Mouse (Mus musculus) urinary bladder, postnatal 25 days (tissue): ENCODE measurements around the gene Chst15.

ENCODE experiments used
- DNase-seq: peaks from one replicate; pipeline ENCODE4 v3.0.0; 2022; ENCODE audit warnings: low spot score

Gene Chst15

DNA sequence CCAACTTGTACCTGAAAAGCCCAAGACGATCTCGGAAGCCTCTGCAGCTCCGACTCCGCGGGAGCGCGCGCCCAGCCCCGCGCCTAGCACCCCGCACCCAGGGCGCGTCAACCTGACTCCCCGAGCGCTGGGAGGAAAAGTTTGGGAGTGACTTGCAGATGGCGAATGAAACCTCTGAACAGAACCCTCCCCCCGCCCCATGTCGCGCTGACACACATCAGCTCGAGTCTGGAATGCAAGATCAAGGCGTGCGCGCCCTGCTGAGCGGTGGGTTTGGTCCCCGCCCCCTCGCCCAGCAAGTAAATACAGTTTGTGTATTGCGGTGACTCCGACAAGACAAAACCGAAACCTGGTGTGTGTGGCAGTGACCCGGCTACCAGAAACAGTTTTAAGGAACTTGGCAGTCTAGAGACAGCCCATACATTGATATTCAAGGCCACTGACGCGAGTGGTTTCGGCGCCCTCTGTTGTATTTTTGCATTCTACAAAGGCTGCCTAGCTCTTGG, at the start of gene Chst15:
Gene Chst15, minus strand, starts transcription at position 193 of the 506 bp plus-strand sequence.
- peak; percentile 31 for DNase-seq

DNA sequence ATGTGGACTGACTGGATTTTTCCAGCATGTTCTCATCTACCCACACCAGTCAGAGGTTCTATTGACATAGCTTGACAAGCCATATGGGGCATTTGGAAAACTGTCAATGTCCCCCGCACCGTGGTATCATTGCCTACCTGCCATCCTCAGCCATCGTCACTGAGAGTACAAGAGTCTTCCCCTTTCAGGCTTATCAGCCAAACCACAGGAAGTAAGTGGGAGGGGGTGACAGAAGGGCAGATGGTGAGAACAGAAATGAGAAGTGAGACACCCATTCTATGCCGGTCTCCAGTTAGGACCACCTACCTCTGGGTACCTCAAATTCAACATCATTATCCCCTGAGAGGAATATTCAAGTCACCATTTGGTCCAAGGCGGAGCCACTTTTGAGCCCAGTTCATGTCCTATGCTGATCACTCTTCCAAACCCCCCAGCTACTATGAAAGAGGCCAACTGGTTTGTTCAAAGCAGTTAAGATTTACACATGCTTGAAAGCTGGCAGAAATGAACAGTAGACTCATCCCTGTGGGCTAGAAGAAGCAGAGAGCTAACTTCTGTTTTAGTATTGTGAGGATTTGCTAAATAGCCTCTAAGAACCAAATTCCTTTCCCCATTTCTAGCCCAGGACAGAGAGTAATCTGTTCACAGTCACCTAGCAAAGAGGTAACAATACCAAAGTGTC, 48.8 kb upstream of the Chst15 start:
- no peak for DNase-seq

DNA sequence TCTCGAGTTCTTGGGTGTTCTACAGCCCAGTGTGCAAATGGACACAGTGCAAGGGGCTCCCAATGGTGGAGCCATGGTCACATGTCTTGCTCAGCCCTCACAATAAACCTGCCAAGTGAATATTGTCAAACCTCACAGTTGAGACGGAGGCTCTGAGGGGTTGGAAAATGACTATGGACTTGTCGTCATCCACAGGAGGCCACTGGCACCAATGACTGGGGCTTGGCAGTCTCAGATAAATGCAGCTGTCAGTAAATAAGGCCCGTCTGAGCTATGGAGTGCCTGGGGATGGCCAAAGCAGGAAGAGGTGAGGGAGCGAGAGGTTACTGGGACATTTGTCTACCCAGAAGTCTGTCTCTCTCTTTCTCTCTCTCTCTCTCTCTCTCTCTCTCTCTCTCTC, 48.1 kb upstream of the Chst15 start:
- DNase-seq = no peak

DNA sequence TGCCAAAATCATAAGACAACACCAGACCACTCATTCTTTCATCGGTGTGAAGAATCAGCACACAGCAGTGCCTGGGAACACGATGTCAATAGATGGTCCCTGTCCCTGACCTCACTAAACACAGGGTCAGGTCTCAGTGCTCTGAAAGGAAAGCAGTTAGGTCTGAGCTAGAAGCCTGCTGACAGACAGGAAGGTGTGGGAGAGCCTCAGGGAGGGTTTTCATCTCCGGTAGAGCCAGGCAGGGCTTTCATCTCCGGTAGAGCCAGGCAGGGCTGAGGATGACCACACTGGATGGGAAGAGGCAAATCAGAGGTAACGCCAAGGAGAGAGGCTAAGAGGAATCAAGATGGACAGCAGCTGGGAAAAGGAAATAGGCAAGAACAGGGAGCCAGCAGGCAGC, 47.5 kb upstream of the Chst15 start:
- no peak for DNase-seq

DNA sequence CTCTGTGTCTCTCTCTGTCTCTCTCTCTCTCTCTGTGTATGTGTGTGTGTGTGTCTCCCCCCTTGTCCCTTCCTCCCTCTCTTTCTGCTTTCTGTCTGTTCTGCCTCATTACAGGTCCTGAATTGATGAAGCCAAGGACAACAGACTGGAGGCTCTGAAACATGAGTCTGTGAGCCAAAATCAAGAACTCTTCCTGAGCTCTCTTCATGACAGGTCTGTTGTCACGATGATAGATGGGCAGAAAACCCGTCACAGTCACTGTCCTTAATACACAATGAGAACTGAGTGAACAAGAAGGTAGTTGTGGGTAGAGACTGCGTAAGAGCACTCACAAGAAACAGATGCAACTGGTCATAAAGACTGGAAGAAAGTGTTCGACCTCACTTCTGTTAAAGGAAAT, 43.3 kb upstream of the Chst15 start:
- no peak for DNase-seq

DNA sequence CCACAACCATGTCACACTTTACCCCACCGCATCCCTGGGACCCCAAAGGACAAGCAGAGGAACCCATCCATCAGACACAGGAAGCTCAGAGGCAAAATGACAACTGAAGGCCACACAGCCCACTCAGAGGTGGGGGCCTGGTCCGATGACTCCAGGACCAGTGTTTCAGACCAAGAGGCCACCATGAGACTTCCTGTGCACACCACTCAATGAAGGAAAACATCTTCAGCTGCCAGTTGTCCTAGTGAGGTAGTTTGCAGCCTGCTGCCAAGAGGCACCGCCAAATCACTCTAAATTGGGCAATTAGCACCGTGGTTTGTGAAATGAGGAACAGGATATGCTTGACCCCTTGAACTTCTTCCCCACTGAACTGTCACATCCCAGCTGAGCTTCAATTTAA, 41.7 kb upstream of the Chst15 start:
- no peak for DNase-seq

DNA sequence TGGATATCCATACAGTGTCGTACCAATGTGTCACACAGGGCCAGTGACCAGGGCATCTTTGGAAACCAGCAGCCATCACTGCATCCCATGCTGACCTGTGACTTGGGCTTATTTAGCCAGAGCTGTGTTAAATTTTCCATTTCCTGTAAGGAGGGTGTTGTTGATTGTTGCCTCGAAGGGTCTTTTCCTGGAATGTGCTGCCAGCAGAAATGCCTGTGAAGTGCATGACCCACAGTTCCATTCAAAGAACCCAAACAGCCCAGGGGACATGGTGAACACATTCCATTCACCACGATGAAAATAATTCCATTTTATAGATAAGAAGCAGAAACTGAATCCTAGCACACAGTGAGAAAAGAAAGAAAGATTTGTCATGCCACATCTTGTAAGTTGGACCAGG, 41.2 kb upstream of the Chst15 start:
- DNase-seq = no peak

DNA sequence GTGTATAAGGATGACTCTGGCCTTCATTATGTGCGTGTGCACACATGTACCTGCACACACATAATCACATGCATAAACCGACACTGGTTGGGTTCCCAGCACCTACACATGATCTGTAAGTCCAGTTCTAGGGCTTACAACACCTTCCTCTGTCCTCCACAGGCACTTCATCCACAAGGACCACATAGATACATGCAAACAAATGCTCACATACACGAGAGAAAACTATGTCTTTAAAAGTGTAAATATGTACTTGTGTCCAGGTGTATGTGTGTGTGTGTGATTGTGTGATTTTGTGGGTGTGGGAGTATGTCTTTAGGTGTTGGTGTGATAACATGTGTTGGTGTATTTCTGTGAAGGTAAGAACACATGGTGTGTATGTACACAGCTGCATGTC, 40.8 kb upstream of the Chst15 start:
- DNase-seq = no peak

DNA sequence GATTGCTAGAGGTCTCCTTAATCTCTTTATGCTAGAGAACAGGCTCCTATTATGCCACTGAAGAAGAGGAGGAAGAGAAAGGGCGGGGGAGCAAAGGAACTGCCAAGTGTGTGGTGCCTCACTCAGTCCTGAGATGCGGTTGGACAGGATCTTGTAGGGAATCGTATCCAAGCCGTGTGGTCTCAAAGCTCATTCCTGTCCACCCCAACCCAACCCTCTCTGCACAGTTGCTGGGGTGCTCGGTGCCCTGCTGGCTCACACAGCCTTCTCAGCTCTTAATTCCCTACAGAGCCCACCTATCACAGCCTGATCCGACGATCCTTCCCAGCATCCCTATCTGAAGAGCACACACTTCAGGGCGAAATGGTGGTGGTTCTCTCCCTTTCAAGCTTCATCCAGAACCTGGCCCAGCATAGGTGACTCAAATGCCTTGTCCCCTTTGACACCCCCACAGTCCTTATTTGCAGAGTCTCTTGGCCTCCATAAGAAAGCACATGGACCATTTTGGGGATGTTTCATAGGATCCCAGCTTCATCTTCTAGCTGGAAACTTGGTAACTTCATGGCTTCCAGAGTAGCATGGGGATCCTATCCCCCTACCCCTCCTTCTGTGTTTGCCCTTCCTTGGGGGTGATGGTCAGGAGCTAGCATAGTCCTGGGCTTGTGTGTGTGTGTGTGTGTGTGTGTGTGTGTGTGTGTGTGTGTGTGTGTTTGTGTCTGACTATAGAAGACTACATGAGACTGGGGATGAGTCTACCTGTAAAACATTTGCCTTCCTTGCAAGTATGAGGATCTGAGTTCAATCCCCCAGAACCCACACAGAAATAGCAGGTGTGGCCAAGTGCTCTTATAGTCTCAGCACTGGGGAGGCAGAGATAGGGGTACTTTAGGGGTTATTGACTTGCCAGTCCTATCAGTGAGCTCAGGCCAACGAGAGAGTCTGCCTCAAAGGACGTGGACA, 40.1 kb upstream of the Chst15 start:
- no peak for DNase-seq

DNA sequence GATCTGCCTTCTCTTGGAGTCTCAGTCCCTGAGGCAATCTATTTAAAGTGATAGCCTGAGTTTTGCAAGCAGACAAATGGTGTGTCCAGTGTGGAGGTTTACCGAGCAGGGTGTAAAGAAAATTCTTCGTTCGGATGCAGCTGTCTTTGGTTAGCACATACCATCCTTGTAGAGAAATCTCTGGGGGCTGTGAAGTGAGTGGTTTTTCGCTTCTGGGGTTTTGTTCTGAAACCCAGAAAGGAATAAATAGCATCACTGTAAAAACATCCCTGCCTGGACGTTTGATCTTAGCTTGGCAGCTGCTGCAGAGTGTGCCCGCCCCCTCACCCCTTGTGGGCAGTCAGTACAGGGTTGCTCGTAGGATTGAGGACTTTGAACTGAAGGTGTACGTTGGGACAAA, 39.2 kb upstream of the Chst15 start:
- DNase-seq = no peak

DNA sequence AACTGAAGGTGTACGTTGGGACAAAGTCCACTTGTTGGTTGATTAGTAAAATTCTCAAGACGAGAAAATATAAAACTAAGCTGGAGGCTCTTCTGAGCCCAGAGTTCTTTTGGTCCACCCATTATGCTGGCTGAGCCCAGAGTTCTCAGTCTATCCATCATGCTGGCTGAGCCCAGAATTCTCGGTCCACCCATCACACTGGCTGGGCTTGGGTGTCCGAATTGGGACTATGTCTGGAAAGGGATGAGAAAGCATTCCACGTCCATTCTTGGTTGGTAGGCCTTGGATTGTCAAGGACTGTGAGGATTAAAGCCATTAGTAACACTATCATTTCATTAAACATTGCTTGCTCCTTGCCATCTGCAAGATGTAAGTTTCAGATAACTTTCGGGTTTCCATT, 38.7 kb upstream of the Chst15 start:
- DNase-seq = no peak

DNA sequence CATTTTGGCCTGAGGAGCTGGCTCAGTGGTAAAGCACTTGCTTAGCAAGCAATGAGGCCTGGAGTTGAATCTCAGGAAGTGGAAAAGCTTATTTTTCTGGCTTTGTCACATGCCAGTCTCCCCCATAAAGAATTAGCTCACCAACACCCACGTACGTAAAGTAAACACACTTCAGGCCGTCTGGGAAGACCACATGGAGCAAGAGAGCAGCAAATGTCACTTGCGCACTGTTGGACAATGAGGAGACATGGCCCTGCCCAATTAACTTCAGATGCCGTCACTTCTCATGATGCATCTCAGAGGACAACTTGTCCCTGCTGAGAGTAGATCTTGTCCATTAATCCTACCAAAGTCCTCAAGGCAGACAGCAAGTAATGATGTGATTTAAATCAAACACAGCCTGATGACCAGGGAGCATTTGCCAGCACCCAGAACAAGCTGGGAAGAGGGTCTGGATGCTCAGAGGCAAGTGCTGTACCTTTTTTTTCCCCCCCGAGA, 32.1 kb upstream of the Chst15 start:
- DNase-seq = no peak

DNA sequence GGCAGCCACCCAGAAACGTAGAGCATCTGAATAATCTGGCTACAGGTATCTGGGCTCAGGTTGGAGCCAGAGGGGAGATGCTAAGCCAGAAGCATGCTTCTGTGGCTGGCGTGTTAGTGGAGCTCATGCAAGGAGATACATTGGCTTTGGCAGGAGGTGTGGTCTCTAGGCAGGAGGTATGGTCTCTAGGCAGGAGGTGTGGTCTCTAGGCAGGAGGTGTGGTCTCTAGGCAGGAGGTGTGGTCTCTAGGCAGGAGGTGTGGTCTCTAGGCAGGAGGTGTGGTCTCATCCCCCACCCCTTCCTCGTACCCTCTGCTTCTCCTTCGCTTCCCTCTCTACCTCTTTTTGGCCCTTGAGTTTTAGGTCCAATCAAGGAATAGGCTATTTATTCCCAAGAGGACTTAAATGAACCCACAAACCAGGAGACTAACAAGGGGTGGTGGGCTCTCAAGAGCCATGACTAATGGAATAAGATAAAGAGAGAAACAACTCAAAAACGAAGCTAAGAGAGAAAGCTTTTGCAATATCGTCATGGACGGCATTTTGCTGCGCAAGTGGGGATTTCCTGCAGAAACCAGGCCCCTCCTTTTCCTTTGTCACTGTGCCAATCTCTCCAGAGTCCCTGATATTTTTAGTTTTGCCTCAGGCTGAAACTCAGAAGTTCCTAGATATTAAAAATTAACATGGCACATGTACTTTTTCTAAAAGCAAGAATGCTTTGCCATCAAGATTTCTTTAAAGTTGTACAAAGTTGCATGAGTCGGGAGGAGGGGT, 30.4 kb upstream of the Chst15 start:
- DNase-seq = no peak

DNA sequence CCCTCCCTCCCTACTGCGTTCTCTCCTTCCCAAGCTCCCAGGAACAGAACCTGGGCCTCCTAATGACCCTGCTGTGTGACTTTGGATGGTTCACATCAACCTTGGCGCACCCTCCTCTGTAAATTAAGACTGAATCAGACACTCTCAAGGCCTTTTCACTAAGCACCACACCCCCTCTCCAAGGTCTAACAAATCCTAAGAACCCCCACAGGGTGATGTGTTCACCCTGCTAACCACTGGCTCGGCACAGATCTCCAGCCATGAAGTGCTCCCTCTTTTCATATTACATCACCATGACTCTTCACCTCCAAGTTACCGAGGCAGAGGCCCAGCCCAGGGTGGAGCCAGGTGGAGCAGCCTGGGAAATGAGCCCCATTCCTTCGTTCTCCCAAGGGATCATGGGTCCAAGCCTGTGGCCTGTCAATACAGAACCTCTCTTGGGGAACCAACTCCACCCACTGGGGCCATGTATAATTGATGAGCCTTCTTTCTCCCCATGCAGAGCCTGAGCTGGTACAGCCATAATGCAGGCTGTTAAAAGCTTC, 28.6 kb upstream of the Chst15 start:
- no peak for DNase-seq

DNA sequence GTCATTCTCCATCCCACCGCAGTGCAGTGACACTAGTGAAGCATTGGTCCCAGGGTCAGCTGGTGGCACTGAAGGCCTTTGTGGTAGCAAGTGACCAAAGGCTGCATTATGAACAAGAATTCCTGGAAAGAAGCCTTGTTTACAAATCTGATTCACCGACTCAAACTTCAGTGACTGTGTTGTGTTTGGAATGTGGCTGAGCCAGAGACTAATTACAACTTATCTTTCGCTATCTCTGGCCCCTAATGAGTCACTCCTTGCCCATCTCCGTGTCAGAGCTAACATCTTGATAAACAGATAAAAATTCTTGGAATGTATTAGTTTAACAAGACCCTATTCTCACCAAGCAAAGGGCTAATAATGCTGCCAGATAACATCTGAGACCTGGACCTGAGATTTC, 27.6 kb upstream of the Chst15 start:
- no peak for DNase-seq

DNA sequence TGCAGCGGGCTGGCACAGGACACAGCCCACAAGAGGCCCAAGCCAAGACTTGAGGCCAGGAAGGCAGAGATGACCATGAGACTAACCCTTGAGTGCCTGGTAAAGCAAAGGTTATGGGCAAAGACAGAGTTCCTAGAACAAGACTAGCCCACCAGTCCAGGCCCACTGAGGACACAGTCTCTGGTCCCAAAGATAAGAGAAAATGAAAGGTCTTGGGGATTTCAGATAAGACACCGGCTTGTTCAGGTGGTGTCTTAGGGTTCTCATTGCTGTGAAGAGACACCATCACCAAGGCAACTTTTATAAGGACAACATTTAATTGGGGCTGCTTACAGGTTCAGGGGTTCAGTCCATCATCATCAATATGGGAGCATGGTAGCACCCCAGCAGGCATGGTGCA, 26.9 kb upstream of the Chst15 start:
- DNase-seq = no peak

DNA sequence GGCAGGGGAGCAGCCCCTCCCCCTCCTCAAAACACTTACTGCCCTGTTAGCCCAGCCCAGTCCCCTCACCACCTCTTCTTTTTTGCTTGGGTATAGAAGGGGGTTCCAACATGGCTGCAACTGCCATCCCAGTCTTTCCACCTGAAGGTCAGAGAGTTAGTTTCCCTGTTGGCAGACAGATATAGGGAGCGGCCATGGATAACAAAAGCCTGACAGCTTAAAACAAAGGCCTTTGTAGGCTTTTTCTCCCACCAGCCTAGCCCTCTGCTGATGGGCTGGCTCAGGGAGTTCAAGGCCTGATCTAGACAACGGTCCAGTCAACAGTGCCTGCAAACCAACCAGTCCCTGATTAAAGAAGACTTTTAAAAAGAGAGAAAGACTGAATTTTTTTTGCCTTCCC, 26.1 kb upstream of the Chst15 start:
- no peak for DNase-seq

DNA sequence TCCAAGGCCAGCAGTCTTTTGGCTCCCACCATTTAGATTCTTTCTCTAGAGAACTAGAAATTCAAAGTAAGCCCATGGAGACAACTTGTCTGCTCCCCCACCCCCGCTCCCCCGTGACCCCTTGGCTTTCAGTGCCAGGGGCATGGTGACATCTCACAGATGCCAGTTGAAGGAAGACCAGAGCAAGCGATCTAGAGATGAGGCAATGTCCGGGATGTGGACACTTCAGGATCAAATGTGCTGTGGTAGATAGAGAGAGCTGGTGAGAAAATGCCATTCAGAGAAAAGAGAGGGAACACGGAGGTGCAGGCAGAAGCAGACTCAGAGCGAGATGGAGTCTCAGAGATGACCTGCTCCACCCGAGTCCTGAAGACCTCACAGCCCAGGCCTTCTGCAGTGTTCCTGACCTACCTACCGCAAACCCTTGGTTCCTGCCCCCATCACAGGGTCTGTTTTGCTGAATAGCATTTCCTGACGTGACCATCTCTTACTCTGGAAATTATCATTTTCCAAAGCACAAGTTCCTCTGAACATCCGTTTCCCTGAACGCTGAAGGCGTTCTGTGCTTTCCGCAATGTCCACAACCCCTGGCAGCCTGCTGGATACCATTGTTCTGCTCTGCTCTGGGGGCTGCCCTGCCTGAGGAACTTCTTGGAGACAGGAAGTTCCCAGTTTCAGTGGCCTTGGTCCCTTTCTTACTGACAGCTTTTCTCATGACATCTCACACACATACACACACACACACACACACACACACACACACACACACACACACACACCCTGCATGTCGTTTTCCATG, 22.2 kb upstream of the Chst15 start:
- no peak for DNase-seq

DNA sequence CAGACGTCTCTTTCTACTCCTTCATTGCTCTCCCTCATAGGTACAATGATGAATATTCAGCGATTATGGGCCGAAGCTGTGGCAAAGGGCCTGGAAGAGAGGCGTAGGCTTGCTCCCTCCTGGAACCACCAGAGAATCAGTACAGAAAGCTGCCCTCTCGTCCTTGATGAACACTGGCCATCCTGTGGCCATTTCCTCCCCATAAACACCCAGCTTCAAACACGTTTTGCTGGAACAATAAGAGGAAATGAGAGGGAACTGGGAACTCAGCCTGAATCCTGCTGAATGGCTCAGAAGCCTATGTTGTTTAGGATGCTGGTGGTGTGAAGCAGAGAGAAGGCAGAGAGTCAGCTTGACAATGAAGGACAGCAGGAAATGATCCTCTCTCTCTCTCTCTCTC, 21.3 kb upstream of the Chst15 start:
- no peak for DNase-seq

DNA sequence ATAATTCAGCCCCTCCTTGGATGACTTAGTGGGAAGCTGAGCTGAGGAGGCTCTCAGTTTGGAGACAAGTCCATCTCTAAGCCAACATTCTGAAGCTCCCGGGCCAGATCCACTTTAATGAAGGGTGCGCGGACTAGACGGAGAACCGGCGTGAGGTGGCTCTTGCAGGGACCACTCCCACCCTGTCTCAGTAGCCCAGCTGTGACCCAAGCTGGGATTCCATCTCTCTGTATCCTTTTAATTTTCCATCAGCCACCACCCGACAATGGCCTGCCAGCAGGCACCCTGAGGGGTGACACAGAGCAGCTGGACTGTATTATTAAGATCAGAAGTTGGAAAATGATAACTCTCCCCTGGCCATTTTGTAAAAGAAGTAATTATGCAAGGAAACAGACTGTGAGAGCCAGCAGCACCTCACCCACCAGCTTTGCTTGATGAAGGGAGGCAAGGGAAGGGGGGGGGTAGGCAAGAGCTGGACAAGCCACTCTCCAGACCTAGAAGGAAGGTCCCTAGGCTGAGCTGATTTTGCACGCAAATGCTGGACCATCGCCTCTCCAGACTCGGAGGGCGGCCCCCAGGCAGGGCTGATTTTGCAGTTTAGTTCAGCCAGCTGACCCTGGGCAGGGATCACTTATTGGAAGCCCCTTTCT, 20.4 kb upstream of the Chst15 start:
- no peak for DNase-seq

DNA sequence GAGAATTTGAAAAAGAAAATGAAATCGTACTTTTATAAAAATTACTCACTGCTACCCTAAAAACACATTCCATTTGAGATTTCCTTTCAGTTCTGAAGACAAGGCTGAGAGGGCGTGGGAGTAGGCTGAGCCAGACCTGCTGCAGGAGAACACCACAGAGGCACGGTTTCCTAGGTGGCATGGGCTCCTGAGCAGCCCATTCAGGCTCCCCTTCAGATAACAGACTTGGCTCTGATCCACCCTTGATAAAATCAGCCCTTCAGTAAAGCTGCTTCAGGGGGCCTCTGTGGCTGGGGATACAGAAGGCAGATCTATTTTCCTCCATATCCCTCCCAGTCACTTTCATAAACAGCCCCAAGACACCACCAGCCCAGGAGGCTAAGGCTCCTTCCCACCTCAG, 19.8 kb upstream of the Chst15 start:
- DNase-seq = no peak
